Mouse (Mus musculus) MEL (cell line): Measurements from ENCODE around the gene Krtdap. TPM values are rescaled to one million over a fixed set of nuclear protein-coding genes. Genes with fewer than 3 reads are reported as not detected.

Source experiments
- DNase-seq: peaks from one replicate; pipeline ENCODE4 v3.0.0; 2011; ENCODE audit warnings: low read depth, low spot score
- H3K27ac ChIP-seq: 2 replicates; pipeline ENCODE4 v1.5.1; 2012; ENCODE audit warnings: low read depth, mild to moderate bottlenecking, control low read depth, low read length, moderate library complexity; ENCODE audit not compliant: control insufficient read depth
- H3K27me3 ChIP-seq, 2 experiments: fragments of 150-350 bp in 1 of 2; sonication (generic) in 1 of 2; 2 replicates each; pipeline ENCODE4 v1.6.1; 2012; ENCODE audit warnings: low read length in 2 of 2, mild to moderate bottlenecking in 2 of 2, improper control_type of control experiment in 1 of 2, moderate library complexity in 1 of 2; ENCODE audit not compliant: insufficient read depth in 2 of 2, control insufficient read depth in 1 of 2
- H3K36me3 ChIP-seq, 2 experiments: 2 replicates each; pipeline ENCODE4 v1.6.1; 2012 to 2014; ENCODE audit warnings: low read length in 2 of 2, improper control_type of control experiment in 1 of 2, inconsistent platforms in 1 of 2, mild to moderate bottlenecking in 1 of 2; ENCODE audit not compliant: insufficient read depth in 2 of 2, control insufficient read depth in 1 of 2
- H3K4me1 ChIP-seq, 2 experiments: fragments of 150-350 bp in 1 of 2; sonication (generic) in 1 of 2; 2 replicates each; pipeline ENCODE4 v1.6.1; 2012; ENCODE audit warnings: low read length in 2 of 2, improper control_type of control experiment in 1 of 2, mild to moderate bottlenecking in 1 of 2; ENCODE audit not compliant: insufficient read depth in 2 of 2, control insufficient read depth in 1 of 2
- H3K4me3 ChIP-seq, 2 experiments: fragments of 150-350 bp in 1 of 2; sonication (generic) in 1 of 2; 2 replicates each; pipeline ENCODE4 v1.5.1; 2012; ENCODE audit warnings: low read depth in 2 of 2, low read length in 2 of 2, mild to moderate bottlenecking in 2 of 2, moderate library complexity in 2 of 2, control low read depth in 1 of 2, improper control_type of control experiment in 1 of 2; ENCODE audit not compliant: control insufficient read depth in 1 of 2, insufficient read depth in 1 of 2
- H3K79me2 ChIP-seq: 2 replicates; pipeline ENCODE4 v1.6.1; 2012; ENCODE audit warnings: mild to moderate bottlenecking, low read length, moderate library complexity; ENCODE audit not compliant: control insufficient read depth, poor library complexity, insufficient read depth
- H3K9ac ChIP-seq: 2 replicates; pipeline ENCODE4 v1.6.1; 2012; ENCODE audit warnings: low read depth, mild to moderate bottlenecking, control low read depth, low read length, moderate library complexity; ENCODE audit not compliant: control insufficient read depth, poor library complexity, severe bottlenecking
- H3K9me3 ChIP-seq: fragments of 150-350 bp; sonication (generic); replicated peaks from 2 replicates; pipeline ENCODE4 v1.6.1; 2012; ENCODE audit warnings: mild to moderate bottlenecking, low read length, improper control_type of control experiment, moderate library complexity; ENCODE audit not compliant: insufficient read depth
- BHLHE40 ChIP-seq: IDR thresholded peaks from 2 replicates; pipeline ENCODE4 v1.6.1; 2012; ENCODE audit warnings: low read depth, mild to moderate bottlenecking, inconsistent platforms, low read length, improper control_type of control experiment, borderline replicate concordance
- CHD1 ChIP-seq: IDR thresholded peaks from 2 replicates; pipeline ENCODE4 v1.6.1; 2012; ENCODE audit warnings: low read depth, mild to moderate bottlenecking, inconsistent platforms, low read length, improper control_type of control experiment
- CHD2 ChIP-seq: IDR thresholded peaks from 2 replicates; pipeline ENCODE4 v1.6.1; 2011; ENCODE audit warnings: low read length, improper control_type of control experiment
- CTCF ChIP-seq, 3 experiments: IDR thresholded peaks in 2 of 3; conservative IDR thresholded peaks in 1 of 3; 2 replicates each; pipeline ENCODE4 v1.5.1; 2011 to 2012; ENCODE audit warnings: low read length in 3 of 3, low read depth in 2 of 3, mild to moderate bottlenecking in 2 of 3, improper control_type of control experiment in 1 of 3, inconsistent platforms in 1 of 3, mixed read lengths in 1 of 3, moderate library complexity in 1 of 3; ENCODE audit not compliant: control insufficient read depth in 1 of 3, insufficient read depth in 1 of 3, poor library complexity in 1 of 3, severe bottlenecking in 1 of 3
- ELF1 ChIP-seq: IDR thresholded peaks from 2 replicates; pipeline ENCODE4 v1.6.1; 2014; ENCODE audit warnings: low read depth, mild to moderate bottlenecking, inconsistent platforms, low read length, improper control_type of control experiment, moderate library complexity
- GABPA ChIP-seq: IDR thresholded peaks from 2 replicates; pipeline ENCODE4 v1.6.1; 2012; ENCODE audit warnings: low read depth, mild to moderate bottlenecking, inconsistent platforms, low read length, improper control_type of control experiment, moderate library complexity
- GATA1 ChIP-seq: IDR thresholded peaks from 2 replicates; pipeline ENCODE4 v1.6.1; 2011; ENCODE audit warnings: low read depth, low read length, improper control_type of control experiment
- HCFC1 ChIP-seq: IDR thresholded peaks from 2 replicates; pipeline ENCODE4 v1.6.1; 2012; ENCODE audit warnings: low read depth, mild to moderate bottlenecking, inconsistent platforms, low read length, improper control_type of control experiment, moderate library complexity
- MAFK ChIP-seq: IDR thresholded peaks from 2 replicates; pipeline ENCODE4 v1.6.1; 2011; ENCODE audit warnings: low read depth, mild to moderate bottlenecking, low read length, improper control_type of control experiment, borderline replicate concordance
- MAX ChIP-seq: IDR thresholded peaks from 2 replicates; pipeline ENCODE4 v1.6.1; 2011; ENCODE audit warnings: low read length, improper control_type of control experiment
- MYB ChIP-seq: IDR thresholded peaks from 2 replicates; pipeline ENCODE4 v1.6.1; 2011; ENCODE audit warnings: mild to moderate bottlenecking, low read depth, low read length, improper control_type of control experiment
- NRF1 ChIP-seq: IDR thresholded peaks from 2 replicates; pipeline ENCODE4 v1.6.1; 2014; ENCODE audit warnings: low read depth, mild to moderate bottlenecking, inconsistent platforms, low read length, improper control_type of control experiment, moderate library complexity; ENCODE audit not compliant: poor library complexity, insufficient read depth, severe bottlenecking
- POLR2AphosphoS2 ChIP-seq: IDR thresholded peaks from 2 replicates; pipeline ENCODE4 v1.6.1; 2011; ENCODE audit warnings: low read length, improper control_type of control experiment
- SIN3A ChIP-seq: IDR thresholded peaks from 2 replicates; pipeline ENCODE4 v1.6.1; 2012; ENCODE audit warnings: low read length, improper control_type of control experiment, inconsistent platforms
- SMC3 ChIP-seq: IDR thresholded peaks from 2 replicates; pipeline ENCODE4 v1.6.1; 2011; ENCODE audit warnings: low read depth, low read length, improper control_type of control experiment
- TAL1 ChIP-seq: IDR thresholded peaks from 2 replicates; pipeline ENCODE4 v1.6.1; 2012; ENCODE audit warnings: mild to moderate bottlenecking, inconsistent platforms, low read length, moderate library complexity, mixed read lengths
- TCF12 ChIP-seq: IDR thresholded peaks from 2 replicates; pipeline ENCODE4 v1.6.1; 2014; ENCODE audit warnings: low read depth, mild to moderate bottlenecking, inconsistent platforms, low read length, improper control_type of control experiment, moderate library complexity
- ZMIZ1 ChIP-seq: IDR thresholded peaks from 2 replicates; pipeline ENCODE4 v1.6.1; 2012; ENCODE audit warnings: low read depth, mild to moderate bottlenecking, inconsistent platforms, low read length, improper control_type of control experiment, moderate library complexity
- ZNF384 ChIP-seq: IDR thresholded peaks from 2 replicates; pipeline ENCODE4 v1.6.1; 2012; ENCODE audit warnings: low read depth, mild to moderate bottlenecking, inconsistent platforms, low read length, improper control_type of control experiment
- polyA plus RNA-seq, 2 experiments: library from polyadenylated mRNA; stranded (reverse) in 1 of 2; unstranded in 1 of 2; fragments of >175 nt in 1 of 2; fragments of >200 nt in 1 of 2; gene quantifications; 2 replicates each; pipeline versions ENCODE4 v1.2.1 to v1.2.4; 2012; ENCODE audit warnings: low replicate concordance in 2 of 2, low read depth in 1 of 2; ENCODE audit not compliant: insufficient read length in 2 of 2, insufficient read depth in 1 of 2, missing spikeins in 1 of 2
- total RNA-seq: library from RNA; depleted of rRNA; stranded (reverse); fragments of 300-350 nt; gene quantifications from 2 replicates; pipeline ENCODE4 v1.2.3, GENCODE M21; 2012

The Krtdap gene
- total and polyA plus RNA-seq, 3 experiments: not detected

- Histone ChIP-seq H3K9ac (no peak overlapping the region), H3K4me3 (no peak overlapping the region), H3K27me3 (no peaks in the 10 kb centered on the region), H3K79me2 (no peaks in the 10 kb centered on the region), H3K9me3 (no peaks in the 10 kb centered on the region), H3K27ac (no peak overlapping the region), H3K4me1 (no peaks in the 10 kb centered on the region), H3K36me3 (no peaks in the 10 kb centered on the region)
- TF ChIP-seq GABPA (no peak), TAL1 (no peak), BHLHE40 (no peak), CHD1 (no peak), TCF12 (no peak), CHD2 (no peak), NRF1 (no peak), ELF1 (no peak), MAX (no peak), MAFK (no peak), HCFC1 (no peak), ZMIZ1 (no peak), ZNF384 (no peak), POLR2AphosphoS2 (no peak), GATA1 (no peak), SIN3A (no peak)
- DNase-seq: no peak
Measured at GRCm38 (mm10) chr7:30776104-30776503, 11.6 kb upstream of the Krtdap start.

GRCm38 (mm10) chr7:30777081-30777579, 10.6 kb upstream of the Krtdap start:
- no peaks in the 10 kb centered on the region for H3K79me2 ChIP-seq
- H3K4me3 ChIP-seq: no peak overlapping the region
- H3K36me3 ChIP-seq: no peaks in the 10 kb centered on the region
- TF ChIP-seq MYB (no peak), CTCF (IDR thresholded peaks at IDR 0.05 in 2 of 3, conservative IDR thresholded peaks at IDR 0.05 in 1 of 3; ENCODE audit: control insufficient read depth in 1 of 3, insufficient read depth in 1 of 3, low read depth in 2 of 3, low read length in 3 of 3, poor library complexity in 1 of 3, severe bottlenecking in 1 of 3) (no peak; a peak in 1 of 6 replicates), SMC3 (no peak), ELF1 (no peak)
- no peak overlapping the region for H3K9ac ChIP-seq
- no peak for DNase-seq
- H3K9me3 ChIP-seq: no peaks in the 10 kb centered on the region
- H3K27ac ChIP-seq: no peak overlapping the region
- H3K27me3 ChIP-seq: no peaks in the 10 kb centered on the region
- H3K4me1 ChIP-seq: peaks cover 0 to 5% of the 10 kb centered on the region in 2 experiments; a peak in 1 of 4 replicates
